Mouse (Mus musculus): ENCODE measurements at regions not wholly inside any gene's neighbourhood (a gene's known extent, or its start where the extent isn't known, plus 50 kb on each side); places are given as distances from the start of the nearest gene placed in this dataset.

DNA sequence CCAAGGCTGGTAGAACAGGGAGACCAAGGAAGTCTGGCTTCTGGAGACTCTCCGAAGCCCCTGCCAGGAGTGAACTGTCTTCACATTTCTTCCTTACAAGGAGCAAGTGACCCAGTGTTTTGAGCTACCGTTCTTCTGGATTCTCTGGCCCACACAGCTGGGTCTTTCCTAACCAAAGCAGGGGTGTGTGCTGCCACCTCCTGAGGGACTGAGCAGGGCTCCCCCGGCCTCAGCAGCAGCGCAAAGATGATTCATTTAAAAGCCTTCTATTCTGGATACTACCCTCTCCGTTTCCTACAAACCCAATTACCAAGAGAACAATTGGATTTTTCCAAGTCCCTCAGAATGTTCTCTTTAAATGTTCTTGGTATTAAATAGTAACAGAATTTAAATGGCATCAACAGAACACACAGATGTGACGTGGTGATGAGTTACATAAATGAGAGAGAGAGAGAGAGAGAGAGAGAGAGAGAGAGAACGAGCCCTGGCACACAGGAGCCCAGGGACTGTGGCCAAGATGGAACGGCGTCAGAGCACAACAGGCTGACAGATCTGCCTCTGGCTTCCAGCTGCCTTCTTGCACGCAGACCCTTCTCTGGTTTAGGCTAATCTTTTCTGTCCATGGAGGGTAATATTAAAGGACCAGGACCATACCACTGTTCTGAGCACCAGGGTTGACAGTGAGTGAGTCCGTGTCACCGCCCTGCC is 191.6 kb downstream of the Agtpbp1 start:
- no peak for DNase-seq (ENCODE audit: low read depth, low spot score)

DNA sequence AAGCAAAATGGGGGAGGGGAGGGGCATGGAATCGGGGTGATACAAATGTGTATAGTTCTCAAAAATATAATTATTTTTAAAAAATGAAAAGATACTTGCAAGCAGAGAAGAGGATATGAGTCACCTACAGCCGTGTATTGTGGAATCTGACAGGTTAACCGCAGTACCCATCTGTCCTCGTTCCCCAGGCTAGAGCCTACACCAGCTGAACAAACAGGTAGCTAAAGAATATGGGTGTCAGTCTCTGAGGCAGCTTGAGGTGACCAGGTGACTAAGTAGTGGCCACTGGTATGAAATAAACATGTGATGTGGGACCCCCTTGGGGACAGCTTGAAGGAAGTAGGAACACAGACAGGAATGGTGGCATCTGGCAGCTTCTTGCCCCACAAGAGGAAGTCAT is 192.2 kb downstream of the Agtpbp1 start:
- DNase-seq (ENCODE audit: low read depth, low spot score), result no peak

DNA sequence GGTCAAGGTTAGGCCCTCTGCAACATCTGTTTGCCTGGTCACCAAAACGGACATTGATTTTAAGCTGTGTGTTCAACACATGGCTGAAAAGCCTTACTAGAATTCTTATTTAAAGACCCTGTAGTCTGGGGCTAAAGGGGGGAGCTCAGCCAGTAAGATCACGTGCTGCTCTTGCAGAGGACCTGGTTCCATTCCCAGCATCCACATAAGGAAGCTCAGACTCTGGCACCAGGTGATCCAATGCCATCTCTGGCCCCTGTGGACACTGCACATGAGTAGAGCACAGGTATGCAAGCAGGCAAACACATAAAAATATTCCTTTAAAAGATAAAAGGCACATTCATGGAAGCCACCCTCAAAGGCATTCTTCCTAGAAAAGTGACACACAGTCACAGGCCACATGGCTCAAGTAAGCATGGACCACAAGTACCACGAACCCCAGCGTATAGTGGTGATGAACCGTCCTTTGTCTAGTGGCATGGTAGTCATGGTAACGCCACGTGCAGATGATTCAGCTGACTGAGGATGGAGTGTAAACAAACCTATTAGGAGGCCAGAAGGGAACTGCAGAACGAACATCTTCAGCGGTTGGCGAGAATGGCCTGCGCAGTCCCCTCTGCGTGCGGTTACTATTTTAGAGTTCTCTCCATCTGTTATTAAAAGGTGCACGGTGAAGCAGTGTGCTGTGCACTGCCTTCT is 197.3 kb downstream of the Agtpbp1 start:
- no peak for DNase-seq (ENCODE audit: low read depth, low spot score)

DNA sequence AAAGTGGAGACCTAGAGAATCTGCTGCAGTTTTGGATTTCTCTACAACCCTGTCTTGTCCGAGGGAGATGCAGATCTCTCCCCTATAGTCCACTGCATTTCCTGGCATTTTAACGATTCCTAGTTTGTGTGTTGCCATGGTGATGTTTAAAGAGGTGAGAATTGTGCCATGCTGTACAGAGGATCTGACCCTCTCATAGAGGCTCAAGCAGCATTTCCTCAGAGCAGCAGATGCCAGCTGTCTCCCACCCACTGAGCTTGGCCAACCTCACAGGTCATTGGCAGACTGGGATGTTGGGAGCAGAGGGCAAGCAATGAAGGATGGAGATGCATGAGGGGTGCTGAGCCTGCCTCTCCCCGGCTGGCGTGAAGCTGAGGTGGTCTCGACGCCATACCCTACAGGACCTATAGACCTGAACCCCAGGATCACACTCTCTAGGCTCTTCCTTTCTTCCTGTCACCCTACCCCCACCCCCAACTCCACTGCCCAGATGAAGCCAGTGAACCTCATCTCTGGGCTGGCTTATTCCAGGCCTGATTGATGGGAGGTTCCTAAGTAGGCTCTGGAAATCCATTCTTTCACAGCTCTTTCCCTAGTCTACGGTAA is 198.0 kb downstream of the Agtpbp1 start:
- DNase-seq (ENCODE audit: low read depth, low spot score), result no peak

DNA sequence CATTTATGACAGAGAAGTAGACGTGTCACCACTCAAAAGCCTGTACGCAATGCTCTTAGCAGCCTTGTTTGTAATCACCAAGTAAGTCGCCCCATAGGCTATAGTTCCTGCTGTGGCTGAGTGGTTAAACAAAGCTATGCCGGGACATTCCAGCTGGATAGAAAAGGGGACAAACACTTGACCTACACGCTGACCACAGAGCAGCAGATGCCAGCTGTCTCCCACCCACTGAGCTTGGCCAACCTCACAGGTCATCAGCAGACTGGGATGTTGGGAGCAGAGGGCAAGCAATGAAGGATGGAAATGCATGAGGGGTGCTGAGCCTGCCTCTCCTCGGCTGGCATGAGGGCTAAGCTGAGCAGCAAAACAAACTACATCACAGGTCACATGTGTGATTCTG is 199.2 kb downstream of the Agtpbp1 start:
- DNase-seq (ENCODE audit: low read depth, low spot score), result no peak

DNA sequence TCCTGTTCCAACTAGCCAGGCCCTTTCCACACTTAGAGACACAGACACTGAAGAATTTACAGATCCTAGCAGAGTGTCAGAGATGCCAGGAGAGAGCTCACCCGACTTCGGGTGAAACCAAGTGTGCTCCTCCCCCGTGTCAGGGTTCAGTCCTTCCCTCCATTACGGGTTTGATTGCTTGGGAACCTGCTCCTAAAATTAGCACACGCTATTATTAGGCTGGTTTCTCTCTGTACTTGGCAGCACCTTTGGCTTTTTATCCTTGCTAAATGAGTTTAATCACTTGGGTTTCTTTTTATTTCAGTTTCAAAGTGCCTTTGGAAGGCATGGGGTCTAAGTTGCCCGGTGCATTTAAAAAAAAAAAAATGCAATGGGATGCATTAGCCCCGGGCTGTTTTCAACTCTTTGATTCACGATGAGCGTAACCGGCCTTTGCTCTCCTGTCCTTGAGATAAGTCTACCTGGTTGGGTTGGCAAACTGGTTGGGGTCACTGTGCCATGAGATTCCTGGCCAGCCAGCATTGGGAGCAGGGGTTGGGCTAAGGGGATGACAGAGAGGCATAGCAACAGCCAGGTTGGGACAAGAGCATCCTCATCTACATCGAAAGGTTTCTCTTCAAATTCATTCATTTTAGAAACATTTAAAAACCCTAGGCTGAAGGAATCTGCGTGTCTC is 214.7 kb downstream of the Agtpbp1 start:
- no peak for DNase-seq (ENCODE audit: low read depth, low spot score)

DNA sequence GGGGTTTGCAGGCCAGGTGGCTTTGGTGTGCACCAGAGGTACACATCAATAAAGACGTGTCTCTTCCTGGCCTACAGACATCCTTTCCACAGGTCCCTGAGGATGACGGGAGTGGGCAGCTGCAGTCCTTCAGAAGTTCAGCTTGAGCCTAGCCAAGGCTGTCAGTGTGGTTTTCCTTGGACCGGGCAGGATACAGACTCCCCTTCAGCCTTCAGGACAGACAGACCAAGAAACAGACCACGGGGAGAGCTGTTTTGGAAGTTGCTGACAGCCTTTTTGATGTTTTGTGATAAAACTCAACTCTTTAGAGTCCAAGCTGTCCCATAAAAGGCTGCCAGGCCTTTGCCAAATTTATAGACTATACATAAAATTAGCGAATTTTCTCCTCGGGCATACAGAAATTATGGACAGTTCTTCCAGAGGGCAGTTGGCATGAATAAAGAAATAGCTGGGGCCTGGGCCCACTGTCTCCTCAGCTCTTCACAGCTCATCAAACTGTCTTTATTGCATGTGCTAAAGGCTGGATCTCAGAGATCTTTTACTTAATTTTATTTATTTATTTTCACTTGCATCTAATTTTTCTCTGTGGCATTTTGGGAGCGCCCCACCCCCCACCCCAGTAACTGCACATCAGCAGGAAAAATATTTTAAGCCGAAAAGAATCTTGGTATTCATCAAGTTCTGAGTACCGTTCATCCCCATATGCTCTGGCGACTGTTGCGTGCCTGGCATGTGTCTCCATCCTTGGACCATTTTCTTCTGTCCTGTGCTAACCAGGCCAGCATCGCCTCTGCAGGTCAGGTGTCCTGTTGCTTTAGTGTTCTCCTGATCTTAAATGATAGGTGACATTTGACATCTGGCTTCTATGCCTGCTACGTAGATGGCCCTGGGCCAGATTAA is 216.2 kb downstream of the Agtpbp1 start:
- DNase-seq (ENCODE audit: low read depth, low spot score), result no peak

DNA sequence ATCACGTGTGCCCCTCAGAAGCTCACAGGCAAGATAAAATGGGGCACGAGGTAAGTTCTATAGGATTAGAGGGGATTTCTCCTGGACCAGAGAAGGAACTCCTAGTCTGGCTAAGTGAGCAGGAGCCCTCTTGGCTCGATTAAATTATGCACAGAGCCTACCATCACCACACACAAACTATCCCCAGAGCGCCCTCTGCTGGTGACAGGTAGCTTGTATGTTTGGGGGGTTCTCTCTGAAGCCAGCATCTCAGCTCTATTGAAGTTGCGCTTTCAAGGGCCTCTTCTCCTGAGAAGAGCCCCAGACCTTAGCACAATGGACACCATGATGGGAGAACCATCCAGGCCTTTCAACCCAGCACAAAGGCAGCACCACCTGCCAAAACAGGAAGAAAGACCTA is 219.6 kb downstream of the Agtpbp1 start:
- peak; percentile 38 for DNase-seq (ENCODE audit: low read depth, low spot score)

DNA sequence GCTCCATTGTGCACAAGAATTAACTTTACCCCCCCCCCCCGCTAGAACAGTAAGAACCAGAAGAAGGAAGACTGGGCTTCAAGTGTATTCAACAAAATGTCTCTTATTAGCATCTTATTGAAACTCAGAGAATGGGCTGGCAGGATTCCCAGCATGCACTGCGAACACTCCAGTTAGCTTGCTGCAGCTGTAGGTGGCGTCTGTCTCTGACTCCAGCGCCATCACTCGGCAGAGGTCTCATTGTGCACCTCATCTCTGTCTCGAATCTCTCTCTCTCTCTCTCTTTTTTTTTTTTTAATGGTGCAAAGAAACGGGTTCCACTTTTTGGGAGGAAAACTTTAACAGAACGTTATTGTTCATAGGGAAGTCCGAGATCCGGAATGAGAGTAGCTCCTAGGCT is 221.6 kb downstream of the Agtpbp1 start:
- no peak for DNase-seq (ENCODE audit: low read depth, low spot score)

DNA sequence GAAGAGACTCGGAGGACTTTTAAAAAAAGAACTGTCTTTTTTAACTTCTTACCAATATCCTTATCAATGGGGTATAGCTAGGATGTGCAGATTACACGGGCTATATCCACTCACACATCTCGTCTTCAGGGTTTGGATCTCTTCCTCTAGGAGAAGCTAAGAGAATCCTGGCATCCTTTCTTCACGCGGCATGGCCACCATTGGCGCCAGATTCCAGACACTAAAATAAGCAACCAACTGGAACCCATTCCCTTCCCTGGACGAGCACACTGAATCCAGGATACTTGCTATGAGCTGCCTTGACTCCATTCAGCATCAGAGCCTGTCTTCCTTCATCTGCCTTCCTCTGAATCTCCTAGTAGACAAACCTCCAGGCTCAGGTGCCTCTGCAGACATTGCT is 223.7 kb downstream of the Agtpbp1 start:
- DNase-seq (ENCODE audit: low read depth, low spot score), result no peak

DNA sequence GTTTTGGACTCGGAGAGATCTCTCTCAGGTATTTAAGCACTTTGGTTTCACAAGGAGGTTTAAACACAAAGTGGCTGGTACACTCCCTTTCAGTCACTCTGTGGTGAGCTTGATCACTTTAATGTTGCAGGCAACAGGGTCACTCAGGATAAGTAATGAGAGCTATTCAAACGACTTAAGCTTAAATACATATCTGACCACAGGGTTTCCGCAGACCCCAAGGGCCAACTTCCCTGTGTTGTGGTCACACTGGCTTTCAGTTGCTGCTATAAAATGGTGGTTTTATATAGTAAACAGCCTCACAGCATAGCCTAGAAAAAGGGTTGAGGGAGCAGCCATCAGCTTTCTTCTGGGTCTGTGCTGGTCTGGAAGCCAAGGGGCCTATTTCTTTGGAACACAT is 225.0 kb downstream of the Agtpbp1 start:
- no peak for DNase-seq (ENCODE audit: low read depth, low spot score)

DNA sequence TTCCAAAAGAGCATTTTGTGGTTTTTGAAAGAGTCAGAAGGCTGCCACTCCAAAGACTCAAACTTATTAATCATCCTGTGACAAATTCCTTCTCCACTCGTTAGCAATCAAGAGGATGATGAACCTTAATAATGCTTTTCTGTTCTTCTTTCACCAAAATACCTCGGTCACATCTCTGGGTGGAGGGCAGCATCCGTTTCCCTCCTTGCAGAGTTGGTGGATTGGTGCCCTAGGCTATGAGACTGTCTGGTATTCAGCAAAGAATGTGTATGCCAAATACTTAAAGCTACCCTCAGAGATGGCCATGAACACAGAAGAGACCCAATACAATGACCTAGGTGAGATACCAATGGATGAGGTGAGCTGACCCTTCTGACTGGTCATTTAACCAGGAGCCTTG is 226.6 kb downstream of the Agtpbp1 start:
- DNase-seq (ENCODE audit: low read depth, low spot score), result no peak

DNA sequence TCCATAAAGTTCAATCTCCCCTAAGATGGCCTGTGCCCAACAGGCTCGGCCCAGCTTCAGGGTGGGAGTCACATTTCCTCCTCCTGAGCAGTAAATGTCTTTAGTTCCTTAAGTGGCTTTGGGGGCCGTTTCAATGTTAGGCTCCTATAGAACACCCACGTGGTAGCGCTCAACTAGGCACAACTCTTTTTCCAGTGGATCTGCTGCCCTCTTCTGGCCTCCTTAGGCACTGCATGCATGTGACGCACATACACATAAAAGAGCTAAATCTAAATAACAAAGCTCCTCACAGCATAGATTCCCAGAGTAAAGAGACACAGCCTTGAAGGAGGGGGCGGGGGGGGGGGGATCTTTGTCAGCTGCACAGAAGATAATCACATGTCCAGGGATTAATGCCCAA is 233.6 kb downstream of the Agtpbp1 start:
- DNase-seq (ENCODE audit: low read depth, low spot score), result no peak

DNA sequence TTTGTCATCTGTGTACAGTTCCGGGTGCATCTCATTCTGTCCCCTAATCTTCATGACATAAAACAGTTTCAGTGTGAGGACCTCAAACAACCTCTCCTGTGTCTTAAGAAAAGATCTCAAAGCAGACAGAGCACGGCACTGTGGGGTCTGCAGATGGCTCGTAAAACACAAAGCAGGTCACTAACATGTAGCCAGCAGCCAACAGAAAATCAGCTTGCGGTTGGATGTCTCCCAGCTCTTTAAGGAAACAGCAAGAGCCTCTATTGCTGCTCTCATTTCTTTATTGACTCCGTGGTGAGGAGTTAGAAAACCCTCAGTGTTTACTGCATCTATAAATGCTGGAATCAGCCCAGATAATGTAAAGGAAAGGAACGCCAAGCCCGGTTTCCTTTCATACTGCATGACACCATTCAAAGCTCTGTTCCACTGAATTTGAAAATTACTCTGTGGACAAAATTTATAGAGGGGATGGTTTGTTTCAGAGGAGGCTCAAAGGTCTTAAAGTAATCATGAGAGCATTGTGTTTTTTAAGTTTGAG is 234.3 kb downstream of the Agtpbp1 start:
- DNase-seq (ENCODE audit: low read depth, low spot score), result no peak

DNA sequence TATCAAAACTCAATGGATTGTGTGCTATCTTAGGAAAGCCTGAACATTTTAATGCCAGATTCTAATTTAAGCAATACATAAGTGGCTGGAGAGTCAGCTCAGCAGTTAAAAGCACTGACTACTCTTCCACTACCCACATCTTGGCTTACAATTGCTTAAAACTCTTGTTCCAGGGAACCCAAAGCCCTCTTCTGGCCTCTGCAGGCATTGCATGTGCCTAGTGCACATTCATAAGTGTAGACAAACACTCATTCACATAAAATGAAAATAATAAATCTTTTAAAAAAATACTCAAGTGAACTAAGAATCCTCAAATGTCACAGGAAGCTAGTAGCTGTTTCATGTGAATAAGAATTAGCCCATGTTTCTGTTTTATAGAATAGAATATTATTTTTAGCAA is 236.5 kb downstream of the Agtpbp1 start:
- no peak for DNase-seq (ENCODE audit: low read depth, low spot score)

DNA sequence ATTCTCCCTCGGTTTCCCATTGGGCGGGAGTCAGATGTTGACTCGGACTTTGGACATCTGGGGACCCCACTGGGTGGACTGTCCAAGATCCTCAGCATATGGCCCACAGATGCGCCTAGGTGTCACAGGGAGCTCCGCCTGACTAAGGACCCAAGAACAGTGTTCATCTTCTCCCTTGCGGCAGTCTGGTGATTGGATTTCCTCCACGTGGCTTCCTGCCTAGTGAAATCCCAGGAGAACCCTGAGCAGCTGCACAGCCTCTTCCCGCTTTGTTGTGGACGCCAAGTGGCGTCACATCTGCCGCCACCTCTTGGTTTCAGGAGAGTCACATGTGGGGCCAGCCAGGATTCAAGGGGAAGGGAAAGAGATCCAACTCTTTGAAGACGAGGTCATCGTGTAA is 243.2 kb downstream of the Agtpbp1 start:
- DNase-seq (ENCODE audit: low read depth, low spot score), result no peak

DNA sequence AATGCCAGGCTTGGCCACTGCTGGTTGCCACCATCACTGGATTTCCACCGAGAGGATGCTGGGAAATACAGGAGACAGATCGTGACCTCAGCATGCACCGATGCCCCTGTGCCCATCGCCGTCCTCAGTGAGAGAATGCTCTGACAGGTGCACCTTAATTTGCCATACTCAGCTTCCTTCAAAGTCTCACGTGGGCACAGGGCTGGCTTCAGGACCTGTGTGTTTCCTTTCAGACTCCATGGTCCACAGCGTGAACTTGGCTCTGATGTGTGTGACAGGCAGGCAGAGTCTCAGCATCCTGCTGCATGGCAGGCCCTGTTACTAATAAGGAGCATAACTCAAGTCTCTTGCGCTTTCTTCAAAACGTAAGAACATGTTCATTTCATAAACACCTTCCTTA is 246.6 kb downstream of the Agtpbp1 start:
- no peak for DNase-seq (ENCODE audit: low read depth, low spot score)

DNA sequence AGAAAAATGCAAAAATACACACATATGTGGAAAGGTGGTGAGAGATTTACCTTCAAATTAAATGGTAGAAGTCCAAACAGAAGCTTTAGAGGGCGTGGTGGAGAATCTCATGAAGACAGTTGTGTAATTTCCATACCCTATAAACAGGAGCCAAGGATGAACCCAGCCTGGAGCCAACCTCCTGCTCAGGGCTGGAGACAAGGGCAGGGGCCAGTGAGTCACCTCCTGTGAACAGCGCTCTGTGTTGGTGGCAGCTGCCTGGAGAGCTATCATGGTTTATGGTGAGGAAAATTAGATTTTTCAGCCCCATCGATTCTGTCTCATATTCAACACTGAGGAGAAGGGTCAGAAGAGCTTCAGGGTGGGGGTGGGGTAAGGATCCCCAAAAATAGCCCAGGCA is 261.1 kb downstream of the Agtpbp1 start:
- DNase-seq (ENCODE audit: low read depth, low spot score), result no peak

DNA sequence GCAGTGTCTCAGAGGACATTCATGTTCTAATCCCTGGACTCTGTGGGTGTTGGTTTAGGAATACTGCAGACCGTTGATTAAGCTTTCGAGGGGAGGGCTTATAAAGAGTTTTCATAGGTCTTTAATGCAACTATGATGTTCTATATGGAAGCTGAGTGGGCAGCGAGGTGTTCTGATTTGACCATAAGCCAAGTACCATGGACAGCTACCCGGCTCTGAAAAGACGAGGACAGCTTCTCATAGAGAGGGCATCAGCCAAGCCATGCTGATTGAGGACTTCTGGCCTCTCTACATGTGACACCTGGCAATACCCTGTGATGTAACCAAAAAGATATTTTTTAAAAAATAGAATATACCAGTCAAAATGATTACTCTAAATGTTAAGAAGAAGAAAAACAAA is 261.6 kb downstream of the Agtpbp1 start:
- DNase-seq (ENCODE audit: low read depth, low spot score), result no peak

DNA sequence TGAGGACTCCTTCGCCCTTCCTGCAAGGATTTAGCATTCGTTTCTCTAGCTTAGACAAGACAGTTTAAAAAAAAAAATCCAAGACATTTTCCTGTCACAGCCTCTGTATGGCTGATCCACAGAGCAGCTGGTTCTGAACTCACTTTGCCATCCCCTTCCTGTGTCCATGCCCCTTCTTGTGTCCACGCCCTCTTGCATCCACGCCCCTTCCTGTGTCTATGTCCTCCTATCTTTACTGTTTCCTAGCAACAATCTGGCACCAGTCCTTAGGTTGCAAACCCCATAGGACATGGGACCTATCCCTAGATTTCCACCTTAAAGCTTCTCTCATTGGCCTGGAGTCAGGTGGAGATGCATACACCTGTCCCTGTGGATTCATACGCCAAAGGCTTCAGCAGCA is 264.8 kb downstream of the Agtpbp1 start:
- no peak for DNase-seq (ENCODE audit: low read depth, low spot score)

DNA sequence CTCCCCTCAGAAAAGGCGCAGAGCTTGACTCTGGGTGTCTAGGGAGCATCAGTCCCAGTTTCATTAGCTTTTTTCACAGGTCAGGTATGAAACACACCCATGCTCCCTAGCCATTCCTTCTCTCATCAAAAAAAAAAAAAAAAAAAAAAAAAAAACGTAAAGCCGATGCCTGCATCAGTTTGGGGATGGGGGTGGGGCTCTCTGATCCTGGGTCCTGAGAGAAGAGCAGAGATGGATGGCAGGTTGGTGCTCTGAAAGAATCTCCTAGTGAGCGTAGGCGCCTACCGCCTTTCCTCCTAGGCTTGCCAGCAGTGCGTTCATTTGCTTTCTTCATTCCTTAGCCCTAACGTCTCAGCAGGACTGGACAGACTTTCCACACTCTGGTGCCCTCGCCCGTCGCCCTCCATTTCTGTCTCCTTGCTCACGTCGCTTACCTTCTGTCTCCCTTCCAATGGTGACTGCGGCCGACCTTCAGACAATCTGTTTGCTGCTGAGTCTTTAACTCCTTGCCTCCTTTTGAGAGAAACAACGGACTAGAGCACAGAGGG is 267.5 kb downstream of the Agtpbp1 start:
- DNase-seq (ENCODE audit: low read depth, low spot score), result no peak

All from CD4-positive, CD25-positive, alpha-beta regulatory T cell, adult 2 months (primary cell).